Mouse (Mus musculus) frontal cortex, postnatal 36 days (tissue): ENCODE measurements around the gene Gsap.
A peak's percentile ranks its signal among the peaks of the same experiment; 100 is the strongest.
"Not testable (repeated sequence)": the region's sequence is repeated elsewhere in the genome, so short reads cannot be mapped to it uniquely, and the experiment has no call there.

Source experiments
- DNase-seq, 2 experiments: peaks; one replicate each; pipeline ENCODE4 v3.0.0; 2022; ENCODE audit warnings: low spot score in 2 of 2

Gsap gene

DNA sequence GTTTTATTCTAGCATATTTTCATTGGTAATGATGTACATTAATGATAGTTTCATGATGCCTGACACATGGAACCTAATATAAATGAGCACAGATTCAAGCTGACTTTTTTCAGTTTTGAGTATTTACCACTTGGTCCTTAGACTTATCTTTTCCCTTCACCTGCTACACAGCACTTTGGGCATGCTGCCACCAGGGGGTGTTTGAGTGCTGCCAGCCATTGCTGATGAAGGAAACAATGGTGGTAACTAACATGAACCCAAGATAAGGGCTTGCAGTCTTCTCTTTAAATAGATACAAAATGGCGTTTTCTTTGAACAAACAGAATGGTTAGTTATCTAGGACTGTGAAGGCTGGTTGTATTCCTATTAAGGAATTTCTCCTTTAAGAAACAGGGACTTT is 140.4 kb downstream of the Gsap start:
- peak in 1 of 2 experiments; percentile 43 for DNase-seq

DNA sequence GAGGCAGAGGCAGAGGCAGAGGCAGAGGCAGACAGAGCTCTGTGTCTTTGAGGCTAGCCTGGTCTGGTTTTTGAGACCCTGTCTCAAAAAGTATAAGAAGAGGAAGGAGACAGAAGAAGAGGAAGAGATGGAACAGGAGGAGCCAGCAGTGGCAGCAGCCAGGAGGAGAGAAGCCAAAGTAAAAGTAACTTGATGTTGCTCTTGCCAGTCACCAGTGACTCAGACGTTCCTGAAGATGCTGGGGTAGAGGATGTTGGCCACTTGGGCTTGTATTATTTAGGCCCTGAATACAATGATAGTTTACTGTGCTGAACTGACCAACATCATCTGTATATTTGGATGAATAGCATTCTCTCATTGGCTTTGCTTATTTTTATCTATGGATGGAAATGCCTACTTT is 142.5 kb downstream of the Gsap start:
- DNase-seq: no peak

GRCm38 (mm10) chr5:21329672-21330665 is 143.9 kb downstream of the Gsap start:
- DNase-seq: peak in 1 of 2 experiments; percentile 30

GRCm38 (mm10) chr5:21331656-21332055 is 145.6 kb downstream of the Gsap start:
- no peak for DNase-seq

- DNase-seq: no peak
Observed at GRCm38 (mm10) chr5:21332119-21332518, 146.1 kb downstream of the Gsap start.

DNA sequence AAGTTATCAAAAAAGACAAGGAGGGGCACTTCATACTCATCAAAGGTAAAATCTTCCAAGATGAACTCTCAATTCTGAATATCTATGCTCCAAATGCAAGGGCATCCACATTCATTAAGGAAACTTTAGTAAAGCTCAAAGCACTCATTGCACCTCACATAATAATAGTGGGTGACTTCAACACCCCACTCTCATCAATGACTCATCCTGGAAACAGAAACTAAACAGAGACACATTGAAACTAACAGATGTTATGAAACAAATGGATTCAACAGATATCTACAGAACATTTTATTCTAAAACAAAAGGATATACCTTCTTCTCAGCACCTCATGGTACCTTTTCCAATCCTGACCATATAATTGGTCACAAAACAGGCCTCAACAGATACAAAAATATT is 156.2 kb downstream of the Gsap start:
- DNase-seq: not testable (repeated sequence)

DNA sequence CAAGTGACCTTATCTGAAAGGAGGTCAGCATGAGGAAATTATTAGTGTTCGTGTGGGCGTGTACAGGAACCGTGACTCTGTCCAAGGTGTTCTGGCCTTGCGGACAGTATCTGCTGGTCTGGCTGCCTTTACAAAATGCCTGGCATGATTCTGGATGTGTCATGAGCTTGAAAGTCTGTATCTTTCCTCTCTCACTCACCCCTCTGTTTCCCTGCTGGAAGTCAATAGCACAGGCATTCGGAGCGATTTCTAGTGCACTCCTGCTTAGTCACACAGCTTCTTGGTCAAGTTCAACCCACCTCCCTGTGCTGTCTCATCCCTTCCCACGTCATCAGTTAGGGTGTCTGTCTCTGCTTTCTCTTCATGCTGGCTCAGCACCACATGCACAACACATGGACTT is 162.3 kb downstream of the Gsap start:
- no peak for DNase-seq

DNA sequence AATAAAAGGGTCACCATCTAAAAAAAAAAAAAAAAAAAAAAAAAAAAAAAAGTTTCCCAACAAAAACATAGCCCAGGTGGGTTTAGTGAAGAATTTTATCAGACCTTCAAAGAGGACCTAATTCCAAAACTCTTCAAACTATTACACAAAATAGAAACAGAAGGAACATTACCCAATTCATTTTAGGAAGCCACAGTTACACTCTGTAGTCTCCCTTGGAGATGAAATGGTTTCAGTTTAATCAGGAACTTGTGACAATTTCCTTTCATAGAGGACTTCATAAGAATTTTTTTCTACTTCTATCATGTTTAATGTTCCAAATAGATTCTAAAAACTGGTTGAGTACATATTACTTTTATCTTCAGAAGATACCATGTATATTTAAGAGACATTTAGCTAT is 165.6 kb downstream of the Gsap start:
- DNase-seq: no peak

- no peak for DNase-seq
Observed at GRCm38 (mm10) chr5:21358648-21359047, 172.6 kb downstream of the Gsap start.

- DNase-seq: no peak
Observed at GRCm38 (mm10) chr5:21363343-21363742, 177.3 kb downstream of the Gsap start.
